Mouse (Mus musculus) stomach, postnatal 0 days (tissue): ENCODE data around the gene Sppl3. TPM values are rescaled to one million over a fixed set of nuclear protein-coding genes. Genes with fewer than 3 reads are reported as not detected.

Experiments used
- ATAC-seq: fragments of 200-750 bp; cut with Nextera tagmentation; 2 replicates; pipeline ENCODE4 v1.8.0; 2017; ENCODE audit not compliant: low FRiP score, low TSS enrichment
- DNase-seq: peaks from one replicate; pipeline ENCODE4 v3.0.0-alpha.2; 2016; ENCODE audit warnings: low spot score
- H3K27ac ChIP-seq: fragments of 300-500 bp; sonication (generic); replicated peaks from 2 replicates; pipeline ENCODE4 v1.5.1; 2014; ENCODE audit warnings: mild to moderate bottlenecking, control low read depth
- H3K27me3 ChIP-seq: fragments of 300-500 bp; sonication (generic); 2 replicates; pipeline ENCODE4 v1.6.1; 2014; ENCODE audit warnings: low read length; ENCODE audit not compliant: control insufficient read depth, insufficient read depth
- H3K36me3 ChIP-seq: fragments of 300-500 bp; sonication (generic); 2 replicates; pipeline ENCODE4 v1.6.1; 2014; ENCODE audit warnings: low read length, mixed read lengths; ENCODE audit not compliant: control insufficient read depth, insufficient read depth
- H3K4me1 ChIP-seq: fragments of 300-500 bp; sonication (generic); replicated peaks from 2 replicates; pipeline ENCODE4 v1.6.1; 2014; ENCODE audit warnings: antibody characterized with exemption; ENCODE audit not compliant: control insufficient read depth, insufficient read depth
- H3K4me2 ChIP-seq: fragments of 300-500 bp; sonication (generic); replicated peaks from 2 replicates; pipeline ENCODE4 v1.6.1; 2014; ENCODE audit warnings: low read depth, mild to moderate bottlenecking, control low read depth, moderate library complexity
- H3K4me3 ChIP-seq: fragments of 300-500 bp; sonication (generic); 2 replicates; pipeline ENCODE4 v1.5.1; 2014; ENCODE audit warnings: low read depth, low read length, control low read depth
- H3K9ac ChIP-seq: fragments of 300-500 bp; sonication (generic); 2 replicates; pipeline ENCODE4 v1.6.1; 2014; ENCODE audit warnings: mild to moderate bottlenecking, low read length, control low read depth, mixed read lengths
- H3K9me3 ChIP-seq: fragments of 300-500 bp; sonication (generic); 2 replicates; pipeline ENCODE4 v1.6.1; 2016; ENCODE audit warnings: low read length; ENCODE audit not compliant: control insufficient read depth
- CTCF ChIP-seq: IDR thresholded peaks from 2 replicates; pipeline ENCODE4 v1.5.1; 2016; ENCODE audit warnings: antibody characterized with exemption, low read depth, mild to moderate bottlenecking, moderate library complexity
- EP300 ChIP-seq: optimal IDR thresholded peaks from 2 replicates; pipeline ENCODE3; 2016; ENCODE audit warnings: antibody characterized with exemption
- WGBS: fragments of 180-500 bp; shearing (Covaris S2); extraction: QIAGEN DNeasy Blood & Tissue Kit; methylation state at CpG from one replicate; pipeline ENCODE4 v1.1.7; 2014; 5-methylcytosine and 5-hydroxymethylcytosine counted together
- polyA plus RNA-seq: library from polyadenylated mRNA; unstranded; fragments of >200 nt; fragmentation: Nextera tagmentation; extraction: Ambion mirVana; gene quantifications from 2 replicates; pipeline ENCODE4 v1.2.1, GENCODE M21; 2015

Gene Sppl3
- polyA plus RNA-seq, 1 experiment from 2014 or later, result 25.2 TPM

DNA sequence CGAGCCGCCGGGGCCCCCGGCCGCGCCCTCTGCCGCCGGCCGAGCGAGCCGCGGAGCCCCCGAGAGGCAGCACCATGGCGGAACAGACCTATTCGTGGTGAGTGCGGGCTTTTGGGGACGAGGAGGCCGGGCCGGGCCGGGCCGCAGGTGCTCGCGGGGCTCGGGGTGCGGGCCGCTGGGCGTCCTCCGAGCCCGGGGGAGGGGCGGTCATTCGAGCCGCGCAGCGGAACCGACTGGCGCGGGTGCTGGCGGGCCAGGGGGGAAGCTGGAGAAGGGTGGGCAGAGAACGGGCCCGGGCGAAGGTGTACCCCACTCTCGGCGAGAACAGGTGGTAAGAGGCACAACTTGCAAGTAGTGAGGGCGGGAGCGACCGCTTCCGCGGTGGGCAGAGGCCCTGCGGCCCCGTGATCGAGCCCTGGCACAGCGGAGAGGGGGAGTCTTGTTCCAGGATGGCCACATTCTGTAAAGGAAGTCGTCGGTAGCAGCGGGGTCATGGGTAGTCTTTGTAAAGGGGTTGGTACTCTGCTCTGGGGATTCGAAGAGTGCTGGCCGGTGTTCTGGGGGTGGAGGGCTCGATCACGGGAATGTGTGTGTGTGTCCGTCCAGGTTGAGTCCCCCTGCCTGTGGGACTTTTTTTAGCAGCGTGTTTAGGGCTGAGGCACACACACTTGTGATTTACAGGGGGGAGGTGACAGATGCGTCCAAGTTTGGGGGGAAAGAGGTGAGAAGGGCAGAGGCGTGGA, 753 bp downstream of the Sppl3 start:
- Histone ChIP-seq H3K27me3 (no peaks in the 10 kb centered on the region), H3K36me3 (no peaks in the 10 kb centered on the region), H3K4me3 (peak overlapping the region; percentile 98), H3K4me2 (peak overlapping the region; percentile 76), H3K9ac (peak overlapping the region; percentile 99), H3K27ac (peak overlapping the region; percentile 93), H3K4me1 (peaks cover 7% of the 10 kb centered on the region), H3K9me3 (no peaks in the 10 kb centered on the region)
- DNase-seq, result peak; percentile 56
- under 1% methylated on average over 56 of the region's 63 CpGs for WGBS
- peak; percentile 38 for ATAC-seq
- peak; percentile 39 for TF ChIP-seq CTCF
- TF ChIP-seq EP300, result no peak

GRCm38 (mm10) chr5:115013436-115013835, 2.5 kb downstream of the Sppl3 start:
- DNase-seq (no peak), ATAC-seq (no peak)
- Histone ChIP-seq H3K9ac (no peak overlapping the region), H3K4me3 (peak overlapping the region; percentile 98; the same call in 1 of the 2 replicates), H3K4me1 (peaks cover 7% of the 10 kb centered on the region), H3K27me3 (no peaks in the 10 kb centered on the region), H3K9me3 (no peaks in the 10 kb centered on the region), H3K4me2 (peak overlapping the region; percentile 76; the same call in 1 of the 2 replicates), H3K27ac (no peak overlapping the region), H3K36me3 (no peaks in the 10 kb centered on the region)
- TF ChIP-seq EP300 (no peak), CTCF (no peak)
- 53% methylated on average over 3 of the region's 3 CpGs for WGBS

GRCm38 (mm10) chr5:115014570-115014969, 3.6 kb downstream of the Sppl3 start:
- WGBS, result 33% methylated on average over 1 of the region's 1 CpGs
- TF ChIP-seq CTCF (no peak), EP300 (no peak)
- Histone ChIP-seq H3K4me3 (no peak overlapping the region), H3K4me2 (no peak overlapping the region), H3K9me3 (no peaks in the 10 kb centered on the region), H3K36me3 (no peaks in the 10 kb centered on the region), H3K27ac (no peak overlapping the region), H3K27me3 (no peaks in the 10 kb centered on the region), H3K9ac (no peak overlapping the region), H3K4me1 (peaks cover 7% of the 10 kb centered on the region)
- no peak for ATAC-seq
- no peak for DNase-seq

DNA sequence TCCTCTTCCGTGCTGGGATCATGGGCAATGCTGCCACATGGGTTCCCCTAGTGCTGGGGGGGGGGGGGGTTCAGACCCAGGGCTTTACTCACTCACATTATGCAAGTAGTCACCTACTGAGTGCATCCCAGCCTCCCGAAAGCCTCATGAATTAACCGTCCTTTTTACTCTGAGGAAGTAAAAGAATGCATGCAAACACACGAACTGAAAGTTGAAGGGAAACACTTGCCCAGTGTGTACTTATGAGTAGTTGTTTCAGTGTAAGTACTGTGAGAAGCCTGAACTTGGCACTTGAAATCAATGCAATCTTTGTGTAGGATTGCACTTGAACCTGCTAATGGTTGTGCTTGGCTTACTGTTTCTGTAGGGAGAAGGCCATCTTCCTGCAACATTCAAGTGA, 4.2 kb downstream of the Sppl3 start:
- DNase-seq, result no peak
- Histone ChIP-seq H3K27ac (no peak overlapping the region), H3K9me3 (no peaks in the 10 kb centered on the region), H3K27me3 (no peaks in the 10 kb centered on the region), H3K9ac (no peak overlapping the region), H3K4me1 (peaks cover 7% of the 10 kb centered on the region), H3K36me3 (no peaks in the 10 kb centered on the region), H3K4me3 (no peak overlapping the region), H3K4me2 (no peak overlapping the region)
- WGBS, result 29% methylated on average over 4 of the region's 4 CpGs
- ATAC-seq, result no peak
- TF ChIP-seq CTCF (no peak), EP300 (no peak)

GRCm38 (mm10) chr5:115018270-115018669, 7.3 kb downstream of the Sppl3 start:
- H3K4me3 ChIP-seq, result no peak overlapping the region
- ATAC-seq, result no peak
- no peak for TF ChIP-seq EP300
- TF ChIP-seq CTCF, result no peak
- no peak overlapping the region for H3K27ac ChIP-seq
- 0 out of 2 replicates have a peak, but pooled peaks cover 2% of the 10 kb centered on the region for H3K4me1 ChIP-seq
- no peaks in the 10 kb centered on the region for H3K36me3 ChIP-seq
- H3K4me2 ChIP-seq, result no peak overlapping the region
- DNase-seq, result no peak
- H3K9me3 ChIP-seq, result no peaks in the 10 kb centered on the region
- WGBS, result 4% methylated on average over 2 of the region's 2 CpGs
- H3K9ac ChIP-seq, result no peak overlapping the region
- H3K27me3 ChIP-seq, result no peaks in the 10 kb centered on the region

DNA sequence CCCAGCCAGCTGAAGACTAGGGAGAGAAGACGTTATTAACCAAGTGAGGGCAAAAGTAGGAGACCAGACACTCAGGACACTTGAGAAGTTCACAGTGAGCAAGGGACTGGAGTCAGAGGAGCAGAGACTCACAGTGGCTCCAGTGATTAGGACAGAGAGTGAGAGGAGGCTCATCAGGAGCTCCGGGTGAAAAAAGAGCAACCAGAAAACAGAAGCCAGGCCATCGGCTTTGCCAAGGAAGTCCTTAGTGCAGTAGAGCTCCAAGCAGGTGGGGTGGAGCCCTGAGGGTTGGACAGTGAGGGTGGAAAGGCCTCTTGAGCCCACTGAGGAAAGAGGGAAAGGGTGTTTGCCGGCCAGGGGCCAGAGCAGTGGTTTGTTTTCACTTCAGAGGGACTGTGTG, 7.9 kb downstream of the Sppl3 start:
- Histone ChIP-seq H3K4me2 (0 out of 2 replicates have a peak overlapping the region, but pooled peaks have one; percentile 0), H3K4me1 (0 out of 2 replicates have a peak, but pooled peaks cover 2% of the 10 kb centered on the region), H3K27me3 (no peaks in the 10 kb centered on the region), H3K9ac (no peak overlapping the region), H3K36me3 (no peaks in the 10 kb centered on the region), H3K4me3 (no peak overlapping the region), H3K9me3 (no peaks in the 10 kb centered on the region), H3K27ac (peak overlapping the region; percentile 41)
- 26% methylated on average over 4 of the region's 4 CpGs for WGBS
- TF ChIP-seq CTCF, result no peak
- TF ChIP-seq EP300, result no peak
- no peak for DNase-seq
- no peak for ATAC-seq
